Mouse (Mus musculus): ENCODE data around the gene Samd9l. TPM values are rescaled to one million over a fixed set of nuclear protein-coding genes. Genes with fewer than 3 reads are reported as not detected.
"Not testable (repeated sequence)": the region's sequence is repeated elsewhere in the genome, so short reads cannot be mapped to it uniquely, and the experiment has no call there.

The Samd9l gene
- total and polyA plus RNA-seq, 3 experiments = 1.5 to 6.4 (median 5.9) TPM

DNA sequence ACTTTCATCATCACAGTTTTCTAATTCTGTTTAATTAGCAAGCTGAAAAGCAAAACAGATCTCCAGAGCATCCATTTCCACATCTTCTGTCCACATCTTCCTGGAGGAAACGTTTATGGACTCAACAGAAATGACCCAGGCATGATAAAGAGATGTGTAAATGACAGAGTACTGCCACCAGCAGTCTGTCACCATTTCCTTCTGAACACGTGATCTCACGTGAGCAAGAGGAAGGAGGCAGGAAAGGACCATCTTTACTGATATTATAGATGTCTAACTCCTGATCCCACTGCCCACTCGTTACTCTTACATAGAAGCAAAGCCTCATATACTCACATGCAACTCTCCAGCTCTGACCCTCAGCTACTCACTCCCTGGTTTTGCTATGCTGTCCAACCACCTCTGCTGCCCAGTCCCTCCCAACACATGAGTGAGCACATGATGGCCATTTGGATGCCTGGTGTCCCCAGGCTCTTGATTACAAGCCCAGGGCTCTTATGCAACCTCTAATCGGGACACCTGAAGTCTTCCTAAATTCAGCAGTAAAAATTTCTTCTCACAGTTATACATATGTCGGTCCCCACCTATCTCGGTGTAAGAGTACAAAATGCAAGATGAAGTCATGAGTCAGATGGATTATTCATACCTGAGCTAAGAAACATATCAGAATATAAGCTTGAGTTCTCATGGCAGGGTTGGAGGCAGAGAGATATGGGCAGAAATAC lies 2.0 kb downstream of the Samd9l start:
- DNase-seq; H3K36me3 ChIP-seq (ENCODE audit: control insufficient read depth, insufficient read depth, low read length); H3K79me2 ChIP-seq (replicated peaks; ENCODE audit: control insufficient read depth, insufficient read depth, low read length); H3K27me3 ChIP-seq (ENCODE audit: control insufficient read depth, insufficient read depth, low read length); H3K4me1 ChIP-seq (ENCODE audit: control insufficient read depth, insufficient read depth, low read length); H3K9ac ChIP-seq (ENCODE audit: low read depth, low read length): not testable (repeated sequence)
- intact Hi-C loops (cut with DNase I) = loop anchor here (5.0 kb wide), 1 partner anchor 55 kb away; no protein-coding TSS in a partner anchor
- H3K27ac ChIP-seq = peak overlapping the region; percentile 33
- 42% methylated on average over 5 of the region's 7 CpGs for WGBS
- H3K4me3 ChIP-seq = peak overlapping the region; percentile 31

DNA sequence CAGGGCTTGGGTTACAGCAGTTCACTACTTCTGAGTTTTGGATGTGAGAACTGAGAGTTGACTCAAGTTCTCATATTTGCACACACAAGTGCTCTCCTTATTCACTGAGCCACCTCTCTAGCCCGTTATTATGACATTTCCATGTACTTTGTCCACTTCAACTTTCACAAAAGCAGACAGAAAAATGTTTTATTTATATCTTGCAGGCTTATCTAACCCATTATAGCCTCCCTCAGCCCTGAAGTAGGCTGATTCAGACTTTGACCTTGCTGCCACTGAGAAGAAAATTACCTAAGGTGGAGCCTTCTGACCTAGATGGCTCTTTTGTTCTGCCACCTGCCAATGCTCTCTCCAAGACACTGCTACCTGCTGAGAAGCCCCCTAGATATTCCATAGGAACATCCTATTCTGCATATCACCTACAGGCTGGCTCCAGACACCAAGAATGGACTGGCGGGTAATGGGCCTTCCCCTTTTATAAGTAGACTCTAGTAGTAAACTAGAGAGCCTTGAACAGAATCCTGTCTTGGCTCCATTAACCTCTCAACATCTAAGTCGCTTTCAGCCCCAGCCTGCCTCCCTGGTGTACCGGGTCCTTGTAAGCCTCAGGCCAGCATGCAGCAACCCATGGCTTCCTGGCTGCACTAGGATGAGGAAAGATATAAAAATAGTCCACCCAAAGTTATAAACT lies 3.3 kb downstream of the Samd9l start:
- H3K36me3 ChIP-seq (ENCODE audit: control insufficient read depth, insufficient read depth, low read length); H3K27me3 ChIP-seq (ENCODE audit: control insufficient read depth, insufficient read depth, low read length); H3K79me2 ChIP-seq (replicated peaks; ENCODE audit: control insufficient read depth, insufficient read depth, low read length); H3K9ac ChIP-seq (ENCODE audit: low read depth, low read length); DNase-seq; H3K4me1 ChIP-seq (ENCODE audit: control insufficient read depth, insufficient read depth, low read length); H3K4me3 ChIP-seq; H3K27ac ChIP-seq: not testable (repeated sequence)
- WGBS = 41% methylated on average over 4 of the region's 4 CpGs
- intact Hi-C loops (cut with DNase I) = loop anchor here (5.0 kb wide), 1 partner anchor 54 kb away; no protein-coding TSS in a partner anchor

DNA sequence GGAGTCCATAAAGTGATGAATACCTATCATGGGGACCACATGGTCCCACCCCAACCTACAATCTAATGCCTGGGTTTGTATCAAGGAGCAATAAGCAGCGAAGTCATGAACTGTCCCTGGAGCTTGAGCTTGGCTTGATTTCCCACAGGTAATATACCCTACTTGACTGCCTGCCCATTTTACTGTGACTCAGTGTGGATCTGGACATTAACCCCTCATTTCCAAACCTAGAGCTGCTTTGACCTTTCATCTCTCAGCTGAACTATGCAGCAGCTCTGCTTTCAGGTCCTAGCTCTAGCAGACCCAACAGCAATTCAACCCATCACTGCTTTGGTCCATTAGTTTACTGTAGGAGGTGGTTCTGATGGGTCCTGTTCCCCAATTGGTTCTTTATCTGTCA lies 9.4 kb downstream of the Samd9l start:
- Histone ChIP-seq H3K4me3 (no peak overlapping the region), H3K79me2 (replicated peaks; ENCODE audit: control insufficient read depth, insufficient read depth, low read length) (no peaks in the 10 kb centered on the region), H3K36me3 (ENCODE audit: control insufficient read depth, insufficient read depth, low read length) (no peaks in the 10 kb centered on the region), H3K27me3 (ENCODE audit: control insufficient read depth, insufficient read depth, low read length) (no peaks in the 10 kb centered on the region), H3K27ac (no peak overlapping the region), H3K4me1 (ENCODE audit: control insufficient read depth, insufficient read depth, low read length) (peaks cover 1% of the 10 kb centered on the region; the same call in 1 of the 2 replicates), H3K9ac (ENCODE audit: low read depth, low read length) (no peak overlapping the region)
- WGBS = 78% methylated on average over 1 of the region's 1 CpGs
- TF ChIP-seq CTCF (IDR thresholded peaks at IDR 0.05) (no peak), POLR2A (IDR thresholded peaks at IDR 0.05; ENCODE audit: insufficient read depth, low read depth, low read length) (no peak), EP300 (IDR thresholded peaks at IDR 0.05; ENCODE audit: insufficient read depth, low read depth, low read length) (no peak)
- intact Hi-C loops (cut with DNase I) = loop anchor here (2.0 kb wide), 1 partner anchor 37 kb away; no protein-coding TSS in a partner anchor
- no peak for DNase-seq

DNA sequence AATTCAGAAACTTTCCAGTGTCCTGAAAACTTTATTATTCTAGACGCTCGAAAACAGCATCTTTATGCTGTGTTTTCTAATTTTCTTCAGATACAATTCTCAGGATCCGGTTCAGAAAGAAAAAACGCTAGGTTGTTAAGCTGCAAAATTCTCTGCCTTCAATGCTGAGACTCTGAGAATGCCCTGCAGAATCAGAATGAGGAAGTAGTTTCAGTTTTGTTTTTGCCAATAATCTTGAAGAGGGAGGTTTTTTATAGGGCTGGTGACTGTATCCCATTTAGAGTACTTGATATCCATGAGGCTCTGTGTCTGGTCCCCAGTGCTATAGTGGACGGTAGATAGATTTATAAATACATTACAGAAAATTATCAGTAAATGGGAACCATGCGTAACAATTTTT lies 12.8 kb downstream of the Samd9l start:
- Histone ChIP-seq H3K4me3 (no peak overlapping the region), H3K79me2 (replicated peaks; ENCODE audit: control insufficient read depth, insufficient read depth, low read length) (no peaks in the 10 kb centered on the region), H3K36me3 (ENCODE audit: control insufficient read depth, insufficient read depth, low read length) (no peaks in the 10 kb centered on the region), H3K4me1 (ENCODE audit: control insufficient read depth, insufficient read depth, low read length) (peaks cover 1% of the 10 kb centered on the region; the same call in 1 of the 2 replicates), H3K27ac (0 out of 2 replicates have a peak overlapping the region, but pooled peaks have one; percentile 38), H3K27me3 (ENCODE audit: control insufficient read depth, insufficient read depth, low read length) (no peaks in the 10 kb centered on the region), H3K9ac (ENCODE audit: low read depth, low read length) (no peak overlapping the region)
- intact Hi-C loops (cut with DNase I) = no loop called here
- 57% methylated on average over 6 of the region's 6 CpGs for WGBS
- DNase-seq = no peak
- no peak for TF ChIP-seq EP300 (IDR thresholded peaks at IDR 0.05; ENCODE audit: insufficient read depth, low read depth, low read length)
- TF ChIP-seq POLR2A (IDR thresholded peaks at IDR 0.05; ENCODE audit: insufficient read depth, low read depth, low read length) = no peak
- TF ChIP-seq CTCF (IDR thresholded peaks at IDR 0.05) = no peak

DNA sequence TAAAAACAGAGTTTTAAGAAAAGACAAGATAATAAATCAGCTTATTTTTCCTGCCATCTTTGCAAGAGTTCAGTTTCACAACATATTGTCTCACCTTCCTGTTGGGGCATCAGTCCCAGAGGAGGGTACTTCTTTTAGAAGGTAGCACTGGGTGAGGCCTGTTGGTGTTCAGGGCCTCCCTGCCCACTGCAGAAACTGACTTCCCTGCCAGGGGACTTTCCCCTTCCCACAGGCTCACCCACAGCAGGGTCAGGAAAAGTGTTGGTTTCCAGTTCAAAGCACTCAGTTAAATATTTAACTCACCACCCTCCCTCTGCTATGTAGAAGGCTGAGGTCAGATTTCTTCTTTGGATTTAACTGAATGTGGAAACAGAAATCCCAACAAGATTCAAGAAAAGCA lies 14.6 kb downstream of the Samd9l start:
- intact Hi-C loops (cut with DNase I) = not testable (repeated sequence)

DNA sequence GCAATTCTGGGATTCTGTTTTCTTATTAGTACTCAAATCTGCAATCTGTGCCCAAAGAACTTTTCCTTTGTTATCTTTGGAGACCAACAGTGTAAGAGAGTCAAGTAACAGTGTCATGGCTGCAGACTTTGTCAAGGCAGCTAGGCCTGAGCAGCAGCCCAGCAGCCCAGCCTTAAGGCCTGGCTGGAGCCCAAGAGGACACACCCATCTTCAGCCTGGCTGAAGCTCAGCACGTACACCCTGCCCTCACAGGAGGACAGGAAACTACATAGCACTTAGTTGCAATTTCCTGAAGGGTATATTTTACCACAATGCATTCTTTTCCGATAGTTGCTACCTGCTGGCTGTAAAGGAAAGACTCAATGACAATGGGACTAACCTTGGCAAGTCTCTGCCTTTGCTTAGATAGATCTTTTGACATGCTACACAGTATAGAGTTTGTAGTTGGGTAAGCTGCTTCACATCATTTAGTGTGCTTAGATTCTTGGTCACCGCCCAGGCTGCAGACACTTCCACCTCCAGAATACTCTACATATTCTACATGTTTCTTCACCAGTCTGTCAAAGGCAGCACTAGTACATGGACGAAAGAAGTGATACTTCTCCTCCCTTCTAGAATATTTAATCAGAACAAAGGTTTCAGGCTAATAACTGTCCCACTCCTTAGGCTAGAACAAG lies 15.1 kb downstream of the Samd9l start:
- H3K4me1 ChIP-seq (ENCODE audit: control insufficient read depth, insufficient read depth, low read length); H3K9ac ChIP-seq (ENCODE audit: low read depth, low read length); H3K79me2 ChIP-seq (replicated peaks; ENCODE audit: control insufficient read depth, insufficient read depth, low read length); intact Hi-C loops (cut with DNase I); H3K4me3 ChIP-seq; DNase-seq; H3K27me3 ChIP-seq (ENCODE audit: control insufficient read depth, insufficient read depth, low read length); H3K36me3 ChIP-seq (ENCODE audit: control insufficient read depth, insufficient read depth, low read length): not testable (repeated sequence)
- WGBS = 0% methylated on average over 1 of the region's 4 CpGs
- H3K27ac ChIP-seq = peak overlapping the region; percentile 49

More for the DNA sequence above, 14.6 kb downstream of the Samd9l start:
- H3K27me3 ChIP-seq (ENCODE audit: control insufficient read depth, insufficient read depth, low read length); H3K4me3 ChIP-seq; H3K9ac ChIP-seq (ENCODE audit: low read depth, low read length); H3K36me3 ChIP-seq (ENCODE audit: control insufficient read depth, insufficient read depth, low read length); DNase-seq; H3K4me1 ChIP-seq (ENCODE audit: control insufficient read depth, insufficient read depth, low read length); H3K79me2 ChIP-seq (replicated peaks; ENCODE audit: control insufficient read depth, insufficient read depth, low read length); H3K27ac ChIP-seq: not testable (repeated sequence)

Data from heart, adult 2 months (tissue).